Mouse (Mus musculus): ENCODE measurements around the gene Cdc40. TPM values are rescaled to one million over a fixed set of nuclear protein-coding genes. Genes with fewer than 3 reads are reported as not detected.

The Cdc40 gene
- polyA plus RNA-seq, 1 experiment: 12.5 TPM

DNA sequence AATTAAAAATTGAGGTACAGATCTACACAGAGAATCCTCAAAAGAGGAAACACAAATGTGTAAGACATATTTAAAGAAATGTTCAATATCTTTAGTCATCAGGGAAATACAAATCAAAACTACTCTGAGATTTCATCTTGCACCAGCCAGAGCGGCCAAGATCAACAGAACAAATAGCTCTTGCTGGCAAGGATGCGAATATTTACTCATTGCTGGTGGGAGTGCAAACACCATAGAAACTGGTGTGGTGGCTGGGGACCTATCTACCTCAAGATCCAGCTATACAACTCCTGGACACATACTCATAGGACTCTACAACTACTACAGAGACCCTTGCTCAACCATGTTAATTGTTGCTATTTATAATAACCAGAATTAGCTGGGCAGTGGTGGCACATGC is 11.8 kb downstream of the Cdc40 start:
- Histone ChIP-seq H3K36me3 (ENCODE audit: control insufficient read depth, insufficient read depth, low read length) (peaks cover 9% of the 10 kb centered on the region), H3K27ac (ENCODE audit: insufficient read depth, low read depth, low read length) (no peak overlapping the region), H3K27me3 (ENCODE audit: control insufficient read depth, insufficient read depth, low read length) (no peaks in the 10 kb centered on the region), H3K4me3 (ENCODE audit: low read depth, low read length) (no peak overlapping the region), H3K4me1 (ENCODE audit: control insufficient read depth, insufficient read depth, insufficient read length, low read length) (peaks cover 2% of the 10 kb centered on the region; the same call in 1 of the 2 replicates)
- TF ChIP-seq POLR2A (IDR thresholded peaks at IDR 0.05; ENCODE audit: low read depth, low read length) (no peak), CTCF (IDR thresholded peaks at IDR 0.05; ENCODE audit: extremely low read depth, insufficient read length, insufficient replicate concordance, low read depth, low read length) (no peak)
- WGBS: 65% methylated on average over 2 of the region's 2 CpGs

DNA sequence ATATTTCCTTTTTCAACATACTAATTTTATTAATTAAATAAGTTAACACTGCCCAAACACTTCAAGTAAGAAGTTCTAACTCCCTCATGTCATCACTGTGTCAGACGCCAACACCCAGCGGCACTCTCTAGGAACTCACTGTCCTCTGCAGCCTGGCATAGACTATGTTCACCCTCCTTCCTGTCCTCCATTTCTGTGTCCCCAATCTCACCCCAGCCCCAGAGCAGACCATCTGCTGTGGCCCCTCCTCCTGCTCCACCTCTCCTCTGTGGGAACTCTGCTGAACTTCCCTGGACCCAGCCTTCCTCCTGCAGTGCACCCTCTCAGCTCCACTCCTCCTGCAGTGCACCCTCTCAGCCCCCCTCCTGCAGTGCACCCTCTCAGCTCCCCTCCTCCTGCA is 15.0 kb downstream of the Cdc40 start:
- Histone ChIP-seq H3K27ac (ENCODE audit: insufficient read depth, low read depth, low read length) (no peak overlapping the region), H3K27me3 (ENCODE audit: control insufficient read depth, insufficient read depth, low read length) (no peaks in the 10 kb centered on the region), H3K36me3 (ENCODE audit: control insufficient read depth, insufficient read depth, low read length) (peaks cover 12% of the 10 kb centered on the region), H3K4me1 (ENCODE audit: control insufficient read depth, insufficient read depth, insufficient read length, low read length) (peaks cover 2% of the 10 kb centered on the region; the same call in 1 of the 2 replicates), H3K4me3 (ENCODE audit: low read depth, low read length) (no peak overlapping the region)
- TF ChIP-seq POLR2A (IDR thresholded peaks at IDR 0.05; ENCODE audit: low read depth, low read length): no peak
- TF ChIP-seq CTCF (IDR thresholded peaks at IDR 0.05; ENCODE audit: extremely low read depth, insufficient read length, insufficient replicate concordance, low read depth, low read length): no peak
- WGBS: 93% methylated on average over 2 of the region's 2 CpGs

DNA sequence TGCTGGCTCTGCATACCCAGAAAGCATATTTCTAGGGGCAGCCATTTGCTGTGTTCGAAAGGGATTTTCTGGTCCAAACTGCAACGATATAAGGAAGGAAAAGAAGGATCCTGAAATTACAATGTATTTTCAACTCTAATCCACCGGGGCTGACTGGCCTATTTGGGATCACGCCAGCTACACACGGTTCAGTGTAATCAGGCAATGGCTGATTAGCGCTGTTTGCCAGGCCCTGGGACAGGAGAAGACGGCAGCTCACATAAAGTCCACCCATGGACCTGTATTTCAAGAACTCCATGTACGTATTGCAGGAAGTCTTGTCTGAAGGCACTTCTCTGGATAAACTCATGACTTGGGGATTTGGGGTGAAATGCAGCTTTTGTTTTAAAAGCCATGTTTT is 25.5 kb downstream of the Cdc40 start:
- peaks cover 11% of the 10 kb centered on the region for H3K36me3 ChIP-seq (ENCODE audit: control insufficient read depth, insufficient read depth, low read length)
- TF ChIP-seq POLR2A (IDR thresholded peaks at IDR 0.05; ENCODE audit: low read depth, low read length) (no peak), CTCF (IDR thresholded peaks at IDR 0.05; ENCODE audit: extremely low read depth, insufficient read length, insufficient replicate concordance, low read depth, low read length) (no peak)
- H3K27me3 ChIP-seq (ENCODE audit: control insufficient read depth, insufficient read depth, low read length): no peaks in the 10 kb centered on the region
- no peaks in the 10 kb centered on the region for H3K4me1 ChIP-seq (ENCODE audit: control insufficient read depth, insufficient read depth, insufficient read length, low read length)
- no peak overlapping the region for H3K4me3 ChIP-seq (ENCODE audit: low read depth, low read length)
- H3K27ac ChIP-seq (ENCODE audit: insufficient read depth, low read depth, low read length): no peak overlapping the region
- 59% methylated on average over 8 of the region's 8 CpGs for WGBS

DNA sequence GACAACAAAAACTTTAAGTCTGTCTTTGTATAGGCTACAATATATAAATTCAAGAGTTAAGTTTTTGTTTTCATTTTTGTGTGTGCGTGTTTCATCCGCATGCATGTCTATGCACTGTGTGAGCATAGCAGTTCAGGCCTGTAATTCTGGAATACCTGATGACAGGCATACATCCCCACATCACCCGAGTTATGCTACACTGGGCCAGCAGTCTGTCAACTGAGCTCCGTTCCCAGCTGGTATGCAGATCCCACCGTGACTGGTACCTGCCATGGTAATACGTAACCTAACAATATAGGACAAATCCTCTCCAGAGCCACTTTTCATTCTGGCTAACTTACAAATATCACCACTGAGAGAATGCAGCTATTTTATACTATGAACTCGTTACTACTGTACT is 26.4 kb downstream of the Cdc40 start:
- no peak for TF ChIP-seq POLR2A (IDR thresholded peaks at IDR 0.05; ENCODE audit: low read depth, low read length)
- TF ChIP-seq CTCF (IDR thresholded peaks at IDR 0.05; ENCODE audit: extremely low read depth, insufficient read length, insufficient replicate concordance, low read depth, low read length): no peak
- Histone ChIP-seq H3K27me3 (ENCODE audit: control insufficient read depth, insufficient read depth, low read length) (no peaks in the 10 kb centered on the region), H3K36me3 (ENCODE audit: control insufficient read depth, insufficient read depth, low read length) (peaks cover 14% of the 10 kb centered on the region), H3K4me3 (ENCODE audit: low read depth, low read length) (no peak overlapping the region), H3K4me1 (ENCODE audit: control insufficient read depth, insufficient read depth, insufficient read length, low read length) (no peaks in the 10 kb centered on the region), H3K27ac (ENCODE audit: insufficient read depth, low read depth, low read length) (no peak overlapping the region)
- 91% methylated on average over 7 of the region's 7 CpGs for WGBS

DNA sequence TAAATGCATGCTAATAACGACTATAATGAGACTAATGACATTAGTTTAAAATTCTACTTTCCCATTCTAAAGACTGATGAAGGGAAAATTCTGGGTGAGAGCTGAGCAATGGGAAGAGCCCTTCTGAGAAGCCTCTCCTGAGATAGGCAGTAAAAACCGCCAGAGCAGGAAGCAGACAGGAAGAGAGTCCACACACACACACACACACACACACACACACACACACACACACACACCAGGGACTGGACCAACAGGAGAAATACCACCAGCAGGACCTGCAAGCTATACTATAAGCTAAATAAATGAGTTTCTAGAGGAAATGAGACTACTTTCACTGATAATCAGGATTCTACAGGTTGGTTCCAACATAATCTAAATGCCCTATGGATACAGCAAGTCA is 27.5 kb downstream of the Cdc40 start:
- H3K27me3 ChIP-seq (ENCODE audit: control insufficient read depth, insufficient read depth, low read length): no peaks in the 10 kb centered on the region
- H3K27ac ChIP-seq (ENCODE audit: insufficient read depth, low read depth, low read length): no peak overlapping the region
- no peaks in the 10 kb centered on the region for H3K4me1 ChIP-seq (ENCODE audit: control insufficient read depth, insufficient read depth, insufficient read length, low read length)
- peaks cover 14% of the 10 kb centered on the region for H3K36me3 ChIP-seq (ENCODE audit: control insufficient read depth, insufficient read depth, low read length)
- TF ChIP-seq CTCF (IDR thresholded peaks at IDR 0.05; ENCODE audit: extremely low read depth, insufficient read length, insufficient replicate concordance, low read depth, low read length): no peak
- TF ChIP-seq POLR2A (IDR thresholded peaks at IDR 0.05; ENCODE audit: low read depth, low read length): no peak
- no peak overlapping the region for H3K4me3 ChIP-seq (ENCODE audit: low read depth, low read length)
- 67% methylated on average over 2 of the region's 2 CpGs for WGBS

DNA sequence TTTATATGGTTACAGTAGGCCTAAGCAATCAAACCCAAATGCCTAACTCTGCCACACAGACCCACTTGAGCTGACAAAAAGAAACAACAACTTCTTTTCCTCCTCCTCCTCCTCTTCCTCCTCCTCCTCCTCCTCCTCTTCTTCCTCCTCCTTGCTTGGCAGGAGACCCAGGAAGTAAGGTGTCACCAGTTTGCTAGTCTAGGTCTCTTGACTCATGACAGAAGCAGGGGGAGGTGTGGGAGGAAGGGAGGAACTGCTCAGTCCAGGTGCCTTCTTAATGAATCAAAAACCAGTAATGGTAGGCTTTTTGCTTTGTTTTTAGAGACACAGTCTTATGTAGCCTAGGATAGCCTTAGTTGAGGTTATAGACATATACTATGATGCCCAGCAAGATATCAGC is 32.0 kb downstream of the Cdc40 start:
- TF ChIP-seq CTCF (IDR thresholded peaks at IDR 0.05; ENCODE audit: extremely low read depth, insufficient read length, insufficient replicate concordance, low read depth, low read length) (no peak), POLR2A (IDR thresholded peaks at IDR 0.05; ENCODE audit: low read depth, low read length) (no peak)
- no peak overlapping the region for H3K4me3 ChIP-seq (ENCODE audit: low read depth, low read length)
- no peaks in the 10 kb centered on the region for H3K4me1 ChIP-seq (ENCODE audit: control insufficient read depth, insufficient read depth, insufficient read length, low read length)
- no peak overlapping the region for H3K27ac ChIP-seq (ENCODE audit: insufficient read depth, low read depth, low read length)
- peaks cover 31% of the 10 kb centered on the region for H3K36me3 ChIP-seq (ENCODE audit: control insufficient read depth, insufficient read depth, low read length)
- no peaks in the 10 kb centered on the region for H3K27me3 ChIP-seq (ENCODE audit: control insufficient read depth, insufficient read depth, low read length)

DNA sequence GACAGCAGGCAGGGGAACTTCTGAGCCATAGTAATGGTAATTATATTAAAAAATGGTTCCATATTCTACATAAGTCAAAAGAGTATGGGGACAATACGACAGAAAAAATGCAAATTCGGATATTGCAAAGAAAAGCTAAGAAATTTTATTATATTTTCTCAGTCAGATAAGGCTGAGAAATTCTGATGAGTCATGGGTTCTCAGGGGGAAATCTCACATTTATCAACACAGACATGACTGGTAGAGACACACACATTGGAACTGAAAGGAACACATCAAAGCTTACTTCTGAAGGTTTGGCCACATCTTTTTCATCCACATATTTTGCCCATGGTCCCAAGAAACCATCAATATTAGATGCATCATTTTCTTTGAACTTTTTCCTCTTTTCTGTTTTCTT is 32.5 kb downstream of the Cdc40 start:
- WGBS: 73% methylated on average over 2 of the region's 2 CpGs
- Histone ChIP-seq H3K4me3 (ENCODE audit: low read depth, low read length) (no peak overlapping the region), H3K36me3 (ENCODE audit: control insufficient read depth, insufficient read depth, low read length) (peaks cover 32% of the 10 kb centered on the region), H3K27ac (ENCODE audit: insufficient read depth, low read depth, low read length) (no peak overlapping the region), H3K4me1 (ENCODE audit: control insufficient read depth, insufficient read depth, insufficient read length, low read length) (no peaks in the 10 kb centered on the region), H3K27me3 (ENCODE audit: control insufficient read depth, insufficient read depth, low read length) (no peaks in the 10 kb centered on the region)
- no peak for TF ChIP-seq POLR2A (IDR thresholded peaks at IDR 0.05; ENCODE audit: low read depth, low read length)
- TF ChIP-seq CTCF (IDR thresholded peaks at IDR 0.05; ENCODE audit: extremely low read depth, insufficient read length, insufficient replicate concordance, low read depth, low read length): no peak
